Mouse (Mus musculus) forebrain, embryonic 15.5 days (tissue): ENCODE data around the gene Rangap1. TPM values are rescaled to one million over a fixed set of nuclear protein-coding genes. Genes with fewer than 3 reads are reported as not detected.

Experiments
- ATAC-seq: fragments of 200-750 bp; cut with Nextera tagmentation; replicated peaks from 2 replicates; pipeline ENCODE4 v1.8.0; 2017; ENCODE audit warnings: mild to moderate bottlenecking, moderate TSS enrichment, moderate library complexity
- H3K27ac ChIP-seq: fragments of 300-500 bp; sonication (generic); replicated peaks from 2 replicates; pipeline ENCODE4 v1.5.1; 2015; ENCODE audit warnings: mild to moderate bottlenecking, inconsistent platforms
- H3K27me3 ChIP-seq: fragments of 300-500 bp; sonication (generic); 2 replicates; pipeline ENCODE4 v1.6.1; 2015; ENCODE audit warnings: inconsistent platforms
- H3K36me3 ChIP-seq: fragments of 300-500 bp; sonication (generic); 2 replicates; pipeline ENCODE4 v1.6.1; 2015; ENCODE audit warnings: mild to moderate bottlenecking, inconsistent platforms
- H3K4me1 ChIP-seq: fragments of 300-500 bp; sonication (generic); 2 replicates; pipeline ENCODE4 v1.6.1; 2015; ENCODE audit warnings: inconsistent platforms
- H3K4me2 ChIP-seq: fragments of 300-500 bp; sonication (generic); replicated peaks from 2 replicates; pipeline ENCODE4 v1.6.1; 2015; ENCODE audit warnings: mild to moderate bottlenecking, inconsistent platforms
- H3K4me3 ChIP-seq: fragments of 300-500 bp; sonication (generic); 2 replicates; pipeline ENCODE4 v1.5.1; 2015; ENCODE audit warnings: mild to moderate bottlenecking, inconsistent platforms
- H3K9ac ChIP-seq: fragments of 300-500 bp; sonication (generic); replicated peaks from 2 replicates; pipeline ENCODE4 v1.6.1; 2015; ENCODE audit warnings: mild to moderate bottlenecking, inconsistent platforms
- H3K9me3 ChIP-seq: fragments of 300-500 bp; sonication (generic); 2 replicates; pipeline ENCODE4 v1.6.1; 2016; ENCODE audit warnings: inconsistent platforms
- WGBS: fragments of 180-500 bp; shearing (Covaris S2); methylation state at CpG from one replicate; pipeline ENCODE4 v1.1.7; 2015; ENCODE audit warnings: mixed read lengths; 5-methylcytosine and 5-hydroxymethylcytosine counted together
- polyA plus RNA-seq: library from polyadenylated mRNA; unstranded; fragments of >200 nt; fragmentation: Nextera tagmentation; extraction: Ambion mirVana; gene quantifications from 2 replicates; pipeline ENCODE4 v1.2.1, GENCODE M21; 2015

Gene Rangap1
- polyA plus RNA-seq, 1 experiment from 2014 or later: 130 TPM

DNA sequence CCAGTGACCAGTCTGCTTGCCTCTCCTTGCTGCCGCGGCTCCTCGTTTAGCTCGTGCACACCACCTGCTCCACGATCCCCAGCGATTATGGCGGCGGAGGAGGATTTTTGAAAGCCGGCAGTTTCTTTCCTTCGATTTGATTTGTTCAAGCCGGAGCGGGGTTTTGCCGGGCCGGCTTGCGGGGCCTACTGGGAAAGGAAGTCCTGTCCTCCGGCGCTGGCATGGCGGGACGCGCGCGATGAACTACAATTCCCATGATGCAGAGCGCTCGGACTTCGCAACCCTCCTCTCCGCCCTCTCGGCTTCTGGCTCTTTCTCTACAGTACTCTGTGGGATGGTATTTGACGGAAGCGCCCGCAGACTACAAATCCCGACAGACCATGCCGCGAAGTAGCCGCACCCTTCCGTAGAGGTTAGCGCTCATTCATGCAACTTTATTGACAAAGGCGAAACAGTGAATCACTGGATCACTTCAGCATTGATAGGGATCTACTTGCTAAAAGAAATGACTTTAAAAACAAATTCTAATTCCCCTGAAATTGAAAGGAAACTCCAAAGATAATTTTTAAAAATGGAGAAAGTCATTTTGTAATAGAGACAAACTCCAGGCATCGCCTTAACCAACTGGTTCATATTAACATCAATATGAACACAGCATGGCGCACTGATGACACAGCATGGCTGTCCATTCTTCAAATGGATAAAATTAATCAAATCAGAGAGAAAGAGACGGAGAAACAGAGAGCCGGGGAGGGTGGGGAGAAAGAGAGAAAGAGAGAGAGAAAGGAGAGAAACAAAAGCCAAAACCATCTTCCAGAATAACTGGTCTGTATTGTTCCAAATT, 15.3 kb downstream of the Rangap1 start:
- H3K9me3 ChIP-seq: no peaks in the 10 kb centered on the region
- H3K4me3 ChIP-seq: peak overlapping the region; percentile 98
- 6% methylated on average over 41 of the region's 41 CpGs for WGBS
- ATAC-seq: peak; percentile 100
- H3K27ac ChIP-seq: peak overlapping the region; percentile 73
- H3K36me3 ChIP-seq: 0 out of 2 replicates have a peak, but pooled peaks cover under 1% of the 10 kb centered on the region
- peak overlapping the region; percentile 93 for H3K4me2 ChIP-seq
- peak overlapping the region; percentile 90 for H3K9ac ChIP-seq
- no peaks in the 10 kb centered on the region for H3K27me3 ChIP-seq
- H3K4me1 ChIP-seq: peaks cover 27% of the 10 kb centered on the region

DNA sequence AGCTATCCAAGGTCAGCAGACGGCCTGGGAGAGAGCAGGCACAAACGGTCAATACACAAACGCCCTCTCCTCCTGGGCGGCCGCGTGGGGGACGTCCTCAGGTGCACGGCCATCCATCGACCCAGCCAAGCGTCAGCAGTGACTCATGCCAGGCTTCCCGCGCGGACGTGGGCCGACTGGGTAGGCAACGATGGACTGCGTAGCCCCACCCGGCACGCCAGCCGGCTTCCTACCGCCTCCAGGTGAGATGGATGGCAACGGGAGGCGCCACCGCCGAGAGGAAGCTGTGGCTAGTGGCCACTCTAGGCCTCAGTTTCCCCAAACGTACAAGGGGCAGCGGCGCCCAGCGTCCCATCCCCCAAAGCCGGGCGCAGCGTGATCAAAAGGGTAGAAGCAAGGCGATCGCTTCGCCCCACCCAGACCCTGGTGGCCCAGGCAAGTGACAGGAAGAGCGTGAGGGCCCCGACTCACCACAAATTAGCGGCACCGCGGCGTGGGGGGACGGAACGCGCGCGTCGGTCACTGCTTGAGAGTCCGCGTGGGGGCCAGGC, 16.0 kb downstream of the Rangap1 start:
- H3K27ac ChIP-seq: peak overlapping the region; percentile 73
- H3K9me3 ChIP-seq: no peaks in the 10 kb centered on the region
- H3K4me3 ChIP-seq: peak overlapping the region; percentile 98
- peaks cover 27% of the 10 kb centered on the region for H3K4me1 ChIP-seq
- H3K9ac ChIP-seq: peak overlapping the region; percentile 90
- H3K36me3 ChIP-seq: 0 out of 2 replicates have a peak, but pooled peaks cover 3% of the 10 kb centered on the region
- H3K27me3 ChIP-seq: no peaks in the 10 kb centered on the region
- WGBS: under 1% methylated on average over 49 of the region's 49 CpGs
- ATAC-seq: peak; percentile 48
- H3K4me2 ChIP-seq: peak overlapping the region; percentile 93

DNA sequence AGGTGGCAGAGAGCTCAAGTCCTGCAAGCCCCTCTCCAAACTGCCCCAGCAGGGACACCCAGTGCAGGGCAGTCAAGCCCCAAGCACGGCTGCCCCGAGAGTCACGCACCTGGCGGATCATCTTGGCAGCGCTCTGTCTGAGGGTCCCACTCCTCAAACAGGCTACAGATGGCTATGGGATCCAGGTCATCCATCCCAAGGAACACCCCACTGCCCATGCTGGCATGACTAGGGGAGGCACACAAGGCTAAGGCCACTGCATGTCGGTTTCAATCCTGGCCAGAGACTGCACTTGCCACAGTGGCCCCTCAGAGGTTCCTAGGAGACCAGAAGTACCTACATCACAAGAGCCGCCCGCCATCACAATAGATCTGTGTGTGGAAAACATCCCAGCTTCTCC, 19.4 kb downstream of the Rangap1 start:
- Histone ChIP-seq H3K9ac (no peak overlapping the region), H3K27ac (no peak overlapping the region), H3K4me3 (no peak overlapping the region), H3K4me1 (peaks cover 27% of the 10 kb centered on the region), H3K36me3 (peaks cover 33% of the 10 kb centered on the region), H3K27me3 (no peaks in the 10 kb centered on the region), H3K4me2 (no peak overlapping the region), H3K9me3 (no peaks in the 10 kb centered on the region)
- ATAC-seq: no peak
- 91% methylated on average over 8 of the region's 8 CpGs for WGBS

DNA sequence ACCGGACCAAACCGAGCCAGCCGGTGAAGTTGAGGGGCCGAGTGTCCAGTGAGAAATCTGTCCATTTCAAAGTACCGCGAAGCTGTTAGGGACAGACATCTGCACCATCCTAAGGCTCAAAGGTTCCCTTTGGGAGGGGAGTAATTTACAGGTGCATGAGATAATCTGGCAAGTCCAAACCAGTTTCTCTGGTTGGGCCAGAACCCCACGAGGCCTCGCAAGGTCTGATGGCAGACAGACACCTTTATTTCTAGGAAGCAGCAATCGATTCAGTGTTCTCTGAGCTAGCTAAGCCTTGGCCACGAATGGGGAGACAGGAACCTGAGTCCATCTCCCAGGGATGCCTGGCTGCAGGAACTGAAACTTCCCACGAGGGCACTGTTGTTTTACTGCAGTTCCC, 21.7 kb downstream of the Rangap1 start:
- no peak overlapping the region for H3K4me2 ChIP-seq
- WGBS: 94% methylated on average over 11 of the region's 11 CpGs
- H3K9ac ChIP-seq: no peak overlapping the region
- peaks cover 55% of the 10 kb centered on the region for H3K36me3 ChIP-seq
- ATAC-seq: no peak
- H3K4me1 ChIP-seq: peaks cover 25% of the 10 kb centered on the region
- no peak overlapping the region for H3K4me3 ChIP-seq
- no peaks in the 10 kb centered on the region for H3K9me3 ChIP-seq
- no peak overlapping the region for H3K27ac ChIP-seq
- H3K27me3 ChIP-seq: no peaks in the 10 kb centered on the region

DNA sequence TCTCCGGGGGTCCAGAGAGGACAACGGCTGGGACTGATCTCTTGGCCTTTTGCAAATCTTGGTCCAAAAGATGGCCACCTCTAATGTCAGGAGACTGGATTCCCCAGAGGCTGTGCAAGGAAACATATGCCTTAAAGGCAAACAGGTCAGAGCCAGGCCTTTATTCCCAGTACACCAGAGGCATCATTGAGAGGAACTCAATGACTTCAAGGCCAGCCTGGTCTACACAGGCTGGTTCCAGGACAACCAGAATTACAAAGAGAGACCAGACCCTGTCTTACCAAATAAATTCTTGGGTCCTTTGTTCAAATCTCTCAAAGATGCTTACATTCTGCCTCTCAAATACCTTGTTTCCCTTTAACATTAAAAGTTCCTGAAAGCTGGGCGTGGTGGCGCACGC, 23.0 kb downstream of the Rangap1 start:
- Histone ChIP-seq H3K4me1 (peaks cover 17% of the 10 kb centered on the region), H3K27ac (no peak overlapping the region), H3K36me3 (peaks cover 68% of the 10 kb centered on the region), H3K27me3 (no peaks in the 10 kb centered on the region), H3K9ac (no peak overlapping the region), H3K9me3 (no peaks in the 10 kb centered on the region), H3K4me3 (no peak overlapping the region), H3K4me2 (no peak overlapping the region)
- no peak for ATAC-seq
- WGBS: 89% methylated on average over 5 of the region's 5 CpGs

DNA sequence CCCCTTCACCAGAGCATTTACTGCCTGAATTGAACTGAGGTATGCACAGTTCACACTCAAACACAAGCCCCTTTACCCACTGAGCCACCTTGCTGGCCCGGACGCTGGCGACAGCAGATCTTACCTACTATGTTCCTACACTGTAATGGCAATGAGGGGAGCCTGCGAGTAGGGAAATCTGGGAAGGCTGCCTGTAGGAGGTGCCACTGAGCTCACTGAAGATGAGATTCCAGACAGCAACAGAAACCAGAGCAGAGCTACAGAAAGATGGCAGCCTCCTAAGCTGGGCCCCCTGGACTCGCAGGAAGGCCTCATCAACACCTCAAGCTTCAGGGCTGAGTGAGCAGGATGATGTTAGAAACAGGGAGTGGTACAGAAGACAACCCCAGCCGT, 26.2 kb downstream of the Rangap1 start:
- ATAC-seq: no peak

DNA sequence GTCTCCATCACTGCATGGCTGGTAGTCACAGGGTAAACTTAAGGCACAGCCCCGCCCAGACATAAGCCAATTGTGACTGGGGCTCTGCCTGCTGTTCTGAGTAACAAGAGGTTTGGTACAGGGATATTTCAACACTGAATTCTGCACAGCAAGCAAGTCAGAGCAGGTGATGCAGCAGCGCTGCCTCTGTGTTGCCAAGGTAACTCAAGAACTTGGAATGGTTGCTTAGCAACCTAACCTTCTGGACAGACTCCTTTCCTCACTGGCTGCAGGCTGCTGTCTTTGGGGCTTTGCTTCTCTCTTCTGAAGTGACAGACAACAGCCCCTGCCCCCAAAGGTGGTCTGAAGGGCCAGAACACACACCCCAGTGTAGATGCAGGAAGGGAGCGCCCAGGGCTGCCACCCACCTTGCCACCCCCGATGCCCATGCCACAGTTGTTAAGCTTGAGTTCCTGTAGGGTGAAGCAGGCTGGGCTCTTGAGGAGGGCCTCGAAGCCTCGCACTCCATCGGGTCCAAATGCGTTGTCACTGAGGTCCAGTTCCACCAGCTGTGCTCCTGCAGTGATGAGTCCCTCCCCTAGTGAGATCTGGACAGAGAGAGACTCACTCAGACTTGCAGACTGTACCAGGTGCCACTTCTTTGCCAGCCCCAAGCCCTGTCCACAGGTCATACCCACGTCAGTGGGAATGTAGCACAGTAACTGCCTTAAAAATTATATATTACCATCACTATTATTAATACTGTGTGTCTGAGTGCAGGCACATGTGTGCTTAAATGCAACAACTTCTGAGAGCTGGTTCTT, 26.8 kb downstream of the Rangap1 start:
- Histone ChIP-seq H3K4me1 (peaks cover 9% of the 10 kb centered on the region; the same call in 1 of the 2 replicates), H3K4me2 (no peak overlapping the region), H3K36me3 (peaks cover 89% of the 10 kb centered on the region), H3K4me3 (no peak overlapping the region), H3K9ac (no peak overlapping the region), H3K9me3 (no peaks in the 10 kb centered on the region), H3K27me3 (no peaks in the 10 kb centered on the region), H3K27ac (peak overlapping the region; percentile 74)
- 79% methylated on average over 9 of the region's 9 CpGs for WGBS
- peak; percentile 78 for ATAC-seq

More for the DNA sequence above, 26.2 kb downstream of the Rangap1 start:
- Histone ChIP-seq H3K9me3 (no peaks in the 10 kb centered on the region), H3K4me3 (no peak overlapping the region), H3K4me1 (peaks cover 9% of the 10 kb centered on the region; the same call in 1 of the 2 replicates), H3K27me3 (no peaks in the 10 kb centered on the region), H3K27ac (peak overlapping the region; percentile 74), H3K9ac (no peak overlapping the region), H3K4me2 (no peak overlapping the region), H3K36me3 (peaks cover 87% of the 10 kb centered on the region)
- WGBS: 89% methylated on average over 6 of the region's 6 CpGs

DNA sequence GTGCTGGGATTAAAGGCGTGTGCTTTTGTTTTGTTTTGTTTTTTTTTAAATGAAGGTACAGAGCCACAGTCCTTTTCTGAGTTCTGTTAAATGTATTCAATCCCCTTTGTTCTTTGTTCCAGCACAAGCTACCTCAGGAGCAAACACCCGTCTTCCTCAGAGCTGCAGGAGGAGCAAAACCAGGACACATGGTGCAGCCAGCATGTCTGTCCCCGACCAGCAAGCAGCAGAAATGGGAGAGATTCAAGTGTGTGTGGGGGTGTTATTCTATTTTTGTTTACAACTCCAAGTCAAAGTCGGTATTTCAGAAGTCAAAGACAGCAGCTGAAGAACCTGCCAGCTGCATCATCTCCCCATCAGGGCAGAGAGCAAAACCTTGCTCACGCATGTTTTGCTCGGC, 31.6 kb downstream of the Rangap1 start:
- WGBS: 83% methylated on average over 6 of the region's 6 CpGs
- H3K4me1 ChIP-seq: peaks cover 4% of the 10 kb centered on the region; the same call in 1 of the 2 replicates
- H3K9me3 ChIP-seq: no peaks in the 10 kb centered on the region
- H3K27ac ChIP-seq: no peak overlapping the region
- no peak overlapping the region for H3K9ac ChIP-seq
- no peak overlapping the region for H3K4me3 ChIP-seq
- peaks cover 89% of the 10 kb centered on the region for H3K36me3 ChIP-seq
- no peak for ATAC-seq
- no peak overlapping the region for H3K4me2 ChIP-seq
- H3K27me3 ChIP-seq: no peaks in the 10 kb centered on the region

DNA sequence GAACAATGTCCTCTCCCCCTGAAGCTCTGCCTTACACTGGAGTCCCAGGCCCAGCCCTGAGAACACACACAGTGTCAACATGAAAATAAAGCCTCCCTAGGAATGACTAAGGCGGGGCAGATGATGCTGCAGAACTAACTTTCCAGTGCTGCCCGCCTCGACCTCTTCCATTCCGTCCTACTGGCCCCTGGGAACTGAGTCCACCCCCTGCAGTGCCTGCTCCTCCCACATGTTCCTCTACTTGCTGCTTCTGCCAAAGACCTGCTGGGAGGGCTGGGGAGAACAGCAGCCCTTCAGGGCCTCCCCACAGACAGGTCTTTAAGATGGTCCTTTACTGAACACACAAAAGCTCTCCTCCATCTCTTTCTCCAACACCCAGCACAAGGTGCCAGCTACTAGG, 34.5 kb downstream of the Rangap1 start:
- no peaks in the 10 kb centered on the region for H3K4me1 ChIP-seq
- no peak overlapping the region for H3K9ac ChIP-seq
- H3K4me3 ChIP-seq: no peak overlapping the region
- no peak overlapping the region for H3K27ac ChIP-seq
- H3K36me3 ChIP-seq: peaks cover 85% of the 10 kb centered on the region
- no peaks in the 10 kb centered on the region for H3K27me3 ChIP-seq
- 78% methylated on average over 4 of the region's 4 CpGs for WGBS
- no peak for ATAC-seq
- no peak overlapping the region for H3K4me2 ChIP-seq
- no peaks in the 10 kb centered on the region for H3K9me3 ChIP-seq

DNA sequence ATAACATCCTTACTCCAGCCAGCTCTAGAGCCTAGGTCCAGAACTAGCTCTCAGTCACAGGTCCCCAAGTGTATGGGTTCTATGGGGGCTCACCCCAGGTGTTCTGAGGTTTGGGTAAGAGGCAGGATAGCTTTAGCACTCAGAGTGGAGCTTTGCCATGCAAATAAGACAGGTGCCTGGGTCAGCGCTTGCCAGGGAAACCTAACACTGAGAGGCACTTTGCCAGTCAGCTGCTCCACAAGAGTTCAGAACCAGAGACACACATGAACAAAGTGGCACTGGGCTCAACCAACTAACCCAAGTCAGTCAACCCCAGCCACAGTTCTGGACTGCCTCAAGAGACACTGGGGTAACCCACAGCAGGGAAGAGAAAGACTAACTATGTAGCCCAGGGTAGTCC, 35.6 kb downstream of the Rangap1 start:
- Histone ChIP-seq H3K36me3 (peaks cover 87% of the 10 kb centered on the region), H3K4me3 (no peak overlapping the region), H3K9me3 (no peaks in the 10 kb centered on the region), H3K4me1 (no peaks in the 10 kb centered on the region), H3K4me2 (no peak overlapping the region), H3K9ac (no peak overlapping the region), H3K27ac (no peak overlapping the region), H3K27me3 (no peaks in the 10 kb centered on the region)
- WGBS: 100% methylated on average over 1 of the region's 1 CpGs
- no peak for ATAC-seq

DNA sequence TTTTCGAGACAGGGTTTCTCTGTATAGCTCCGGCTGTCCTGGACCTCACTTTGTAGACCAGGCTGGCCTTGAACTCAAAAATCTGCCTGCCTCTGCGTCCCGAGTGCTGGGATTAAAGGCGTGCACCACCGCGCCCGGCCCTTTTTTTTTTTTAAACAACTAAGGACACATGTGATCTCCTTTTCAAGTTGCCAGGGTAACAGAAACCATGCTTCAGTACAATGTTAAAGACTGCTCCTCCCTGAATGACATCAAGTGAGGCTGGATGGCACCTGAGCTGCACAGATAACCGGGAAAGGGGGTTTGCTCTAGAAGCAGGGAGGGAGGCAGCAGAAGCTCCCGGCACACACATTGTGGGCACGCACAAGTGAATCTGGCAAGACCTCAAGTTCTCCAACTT, 36.3 kb downstream of the Rangap1 start:
- Histone ChIP-seq H3K4me3 (no peak overlapping the region), H3K4me1 (no peaks in the 10 kb centered on the region), H3K27ac (no peak overlapping the region), H3K36me3 (peaks cover 91% of the 10 kb centered on the region), H3K4me2 (no peak overlapping the region), H3K9ac (no peak overlapping the region), H3K9me3 (no peaks in the 10 kb centered on the region), H3K27me3 (no peaks in the 10 kb centered on the region)
- WGBS: 90% methylated on average over 11 of the region's 11 CpGs
- no peak for ATAC-seq

DNA sequence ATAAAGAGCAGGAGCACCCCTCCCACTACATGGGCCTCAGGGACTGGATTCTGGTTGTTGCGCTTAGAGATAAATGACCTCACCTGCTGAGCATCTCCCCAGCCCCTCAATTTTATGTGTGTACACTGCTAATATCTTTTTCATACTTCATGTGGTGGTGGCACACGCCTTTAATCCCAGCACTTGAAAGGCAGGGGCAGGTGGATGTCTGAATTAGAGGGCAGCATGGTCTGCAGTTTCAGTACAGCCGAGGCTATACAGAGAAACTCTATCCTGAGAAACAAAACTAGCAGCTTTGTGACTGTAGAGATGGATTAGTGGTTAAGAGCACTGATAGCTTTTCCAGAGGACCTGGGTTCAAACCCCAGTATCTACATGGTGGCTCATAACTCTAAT, 42.2 kb downstream of the Rangap1 start:
- H3K9me3 ChIP-seq: no peaks in the 10 kb centered on the region
- 84% methylated on average over 3 of the region's 3 CpGs for WGBS
- H3K27ac ChIP-seq: no peak overlapping the region
- no peak for ATAC-seq
- H3K4me3 ChIP-seq: no peak overlapping the region
- no peaks in the 10 kb centered on the region for H3K4me1 ChIP-seq
- H3K36me3 ChIP-seq: peaks cover 50% of the 10 kb centered on the region
- H3K9ac ChIP-seq: no peak overlapping the region
- no peaks in the 10 kb centered on the region for H3K27me3 ChIP-seq
- H3K4me2 ChIP-seq: no peak overlapping the region
